Mouse (Mus musculus) CH12F3 (cell line): ENCODE results near the gene Gins1.

Source experiments
- in situ Hi-C: fragments of 300-500 bp; cut with MboI; formaldehyde crosslinking; loops from 2 replicates; pipeline ENCODE4 v1.14.3; 2020; ENCODE audit warnings: low sequenced_read_pairs

The Gins1 gene

DNA sequence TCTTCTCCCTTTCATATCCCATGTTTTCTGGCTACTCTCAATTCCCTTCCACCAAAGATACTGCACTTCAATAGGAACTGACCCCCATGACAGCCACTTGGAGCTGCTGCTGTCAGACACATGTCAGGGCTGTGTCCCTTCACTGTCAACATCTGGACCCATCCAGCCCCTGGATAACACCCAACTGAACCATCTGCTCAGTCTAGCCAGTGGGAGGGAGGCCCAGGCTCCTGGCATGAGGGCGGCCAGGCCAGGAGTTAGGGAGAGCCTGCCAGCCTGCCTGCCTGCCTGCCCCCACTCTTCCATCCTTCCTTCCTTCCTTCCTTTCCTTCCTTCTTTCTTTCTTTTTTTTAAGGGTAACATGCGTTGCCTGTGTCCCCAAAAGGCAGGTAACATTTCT, 46.0 kb downstream of the Gins1 start:
- in situ Hi-C loops: no loop called here

DNA sequence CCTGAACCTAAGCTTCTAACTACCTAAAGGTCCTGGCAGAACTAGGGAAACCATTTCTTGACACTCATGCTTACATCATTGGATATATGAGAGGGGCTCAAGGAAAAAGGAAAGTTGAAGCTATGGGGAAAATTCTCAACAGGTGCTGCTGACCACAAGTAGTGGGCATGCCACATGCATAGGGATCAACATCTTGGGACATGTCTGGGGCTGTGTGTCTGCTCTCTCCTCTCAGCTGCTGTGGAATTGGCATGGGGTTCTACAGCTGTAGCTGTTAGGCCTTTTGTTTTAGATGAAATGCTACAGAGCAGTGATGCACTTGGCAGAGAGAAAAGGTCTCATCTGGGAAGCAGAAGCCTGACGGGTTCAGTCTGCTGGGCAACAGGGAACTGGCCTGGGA, 50.7 kb downstream of the Gins1 start:
- in situ Hi-C loops: no loop called here

DNA sequence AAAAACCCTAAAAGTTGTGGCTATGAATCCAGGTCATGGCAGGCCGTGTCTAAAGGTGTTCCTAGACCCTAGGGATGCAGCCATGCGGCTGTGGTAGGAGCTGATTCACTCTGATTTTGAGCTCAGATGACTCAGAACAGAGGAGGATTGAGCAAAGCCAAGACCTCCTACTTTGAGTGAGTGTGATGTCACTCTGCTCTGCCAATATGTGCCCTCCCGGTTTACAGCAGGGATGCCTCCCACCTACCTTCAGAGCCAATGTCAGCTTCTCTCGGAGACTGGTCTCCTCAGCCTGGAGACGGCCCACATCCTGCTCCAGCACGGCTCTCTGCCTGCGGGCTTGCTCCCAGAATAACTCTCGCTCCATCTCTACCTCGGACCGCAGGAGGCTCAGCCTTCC, 54.3 kb downstream of the Gins1 start:
- in situ Hi-C loops: no loop called here

DNA sequence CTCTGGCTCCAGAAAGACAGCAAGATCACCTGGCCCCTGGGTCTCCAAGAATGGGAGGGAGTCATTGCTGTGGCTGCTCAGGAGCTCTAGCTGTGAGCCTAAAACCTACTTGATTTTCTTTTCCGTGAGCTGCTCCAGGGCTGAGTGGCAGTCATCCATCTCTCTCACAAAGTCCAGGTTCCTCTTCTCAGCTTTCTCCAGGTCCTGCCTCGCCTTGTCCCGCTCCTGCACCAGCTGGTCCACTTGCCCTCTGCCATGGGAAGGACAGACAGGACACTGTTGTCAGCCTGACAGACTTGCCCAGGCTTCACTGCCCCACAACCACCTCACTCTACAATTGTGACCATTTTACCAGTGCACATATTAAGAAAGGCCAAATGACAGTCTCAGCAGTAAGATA, 58.0 kb downstream of the Gins1 start:
- in situ Hi-C loops: no loop called here

DNA sequence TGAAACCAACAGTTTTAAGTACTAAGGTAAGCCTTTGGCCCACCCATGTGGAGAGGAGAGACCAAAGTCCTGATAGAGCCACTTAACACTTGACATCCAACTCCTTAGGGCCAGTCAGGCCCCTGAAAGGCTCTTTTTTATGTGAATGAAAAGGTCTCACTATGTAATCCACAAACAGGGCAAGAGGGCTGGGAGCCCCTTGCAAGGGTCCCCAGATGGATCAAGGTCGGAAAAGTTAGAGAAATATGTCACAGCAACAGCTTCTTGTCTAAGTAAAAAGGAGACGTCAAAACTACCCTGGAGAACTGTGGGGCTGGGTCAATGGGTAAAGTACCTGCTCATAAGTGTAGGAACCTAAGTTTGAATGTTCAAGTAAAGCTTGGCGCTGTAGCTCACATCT, 59.4 kb downstream of the Gins1 start:
- in situ Hi-C loops: no loop called here

DNA sequence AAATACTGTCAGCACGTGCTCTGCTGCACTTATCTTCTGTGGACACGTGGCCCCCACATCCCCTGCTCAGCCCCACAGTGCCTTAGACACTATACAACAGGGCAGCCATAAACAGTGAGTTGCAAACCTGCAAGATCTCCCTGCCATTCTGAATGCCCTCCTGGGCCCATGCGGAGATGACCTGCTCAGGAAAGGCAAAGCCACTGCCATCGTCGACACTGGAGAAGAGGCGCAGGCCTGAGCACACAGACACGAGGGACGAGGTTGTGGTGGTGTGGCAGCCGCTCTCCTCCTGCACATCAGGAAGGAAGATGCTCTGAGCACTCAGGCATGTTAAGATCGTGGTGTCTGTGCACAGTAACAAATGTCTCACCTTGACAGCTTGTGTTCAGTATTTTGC, 60.8 kb downstream of the Gins1 start:
- in situ Hi-C loops: no loop called here

DNA sequence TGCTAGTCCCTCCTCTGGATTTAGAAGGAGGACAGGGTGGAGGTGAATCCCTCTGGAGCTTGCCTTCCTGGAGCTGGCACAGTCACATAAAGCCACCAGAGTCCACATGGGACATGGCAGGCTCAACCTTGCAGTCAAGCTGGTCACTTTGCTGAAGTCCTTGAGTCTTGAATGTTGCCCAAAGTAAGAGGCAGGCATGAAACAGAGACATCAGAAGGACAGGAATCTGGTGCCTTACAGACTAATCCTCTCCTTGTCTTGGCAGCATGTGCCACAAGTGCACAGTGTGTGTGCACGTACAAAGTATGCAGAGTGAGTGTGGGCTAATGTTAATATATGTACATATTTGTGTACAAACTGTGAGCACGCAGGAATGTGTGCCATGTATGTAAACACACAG, 62.3 kb downstream of the Gins1 start:
- in situ Hi-C loops: no loop called here

DNA sequence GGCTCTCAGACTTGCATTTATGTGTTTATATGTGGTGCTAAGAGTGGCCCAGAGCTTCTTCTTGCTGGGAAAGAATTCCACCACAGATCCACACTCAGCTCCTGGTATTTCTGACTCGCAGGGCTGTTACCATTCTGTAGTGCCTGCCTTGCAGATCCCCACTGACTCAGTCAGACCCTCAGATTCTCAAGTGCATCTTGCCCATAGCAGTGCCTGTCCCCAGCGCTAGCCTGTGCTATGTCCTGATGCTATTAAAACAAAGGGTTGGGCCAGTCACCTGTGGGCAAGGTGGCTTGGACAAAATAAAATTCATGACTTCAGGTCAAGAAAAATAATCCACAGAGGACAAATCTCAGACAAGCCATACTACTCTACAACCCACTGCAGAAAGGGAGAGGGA, 64.0 kb downstream of the Gins1 start:
- in situ Hi-C loops: no loop called here

DNA sequence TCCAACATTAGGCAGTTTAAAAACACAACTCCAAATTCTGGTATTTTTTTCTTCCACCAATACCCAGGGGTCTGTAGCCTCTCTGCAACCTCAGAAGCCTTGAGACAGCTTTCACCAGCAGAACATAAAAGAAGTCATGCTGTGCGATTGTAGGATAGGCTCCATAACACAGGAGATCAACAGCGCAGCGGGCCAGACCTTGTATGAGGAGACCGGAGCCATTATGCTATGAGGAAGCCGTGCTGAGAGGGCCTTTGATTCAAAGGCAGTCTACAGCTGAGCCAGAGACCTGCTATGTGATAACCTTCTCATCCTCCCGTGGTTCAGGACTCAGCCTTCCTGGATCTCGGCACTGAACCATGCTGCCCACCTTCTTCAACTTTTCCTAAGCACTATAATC, 66.7 kb downstream of the Gins1 start:
- in situ Hi-C loops: no loop called here

DNA sequence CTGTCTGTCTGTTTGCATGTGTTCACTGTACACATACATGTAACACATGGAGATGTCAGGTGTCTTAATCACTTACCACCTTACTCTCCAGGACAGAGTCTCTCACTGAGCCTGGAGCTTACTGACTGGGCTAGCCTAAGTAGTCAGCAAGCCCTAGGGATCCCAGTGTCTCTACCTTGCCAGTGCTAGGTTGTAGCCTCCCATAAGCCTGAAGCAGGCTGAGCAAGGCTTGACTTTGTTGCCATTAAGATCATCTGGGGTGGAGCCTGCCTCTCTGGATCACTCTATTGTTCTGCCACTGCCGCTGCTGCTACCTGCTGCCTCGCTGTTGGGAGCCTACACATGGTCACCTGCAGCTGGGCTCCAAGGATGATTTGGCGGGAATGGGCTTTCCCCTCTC, 67.5 kb downstream of the Gins1 start:
- in situ Hi-C loops: no loop called here

DNA sequence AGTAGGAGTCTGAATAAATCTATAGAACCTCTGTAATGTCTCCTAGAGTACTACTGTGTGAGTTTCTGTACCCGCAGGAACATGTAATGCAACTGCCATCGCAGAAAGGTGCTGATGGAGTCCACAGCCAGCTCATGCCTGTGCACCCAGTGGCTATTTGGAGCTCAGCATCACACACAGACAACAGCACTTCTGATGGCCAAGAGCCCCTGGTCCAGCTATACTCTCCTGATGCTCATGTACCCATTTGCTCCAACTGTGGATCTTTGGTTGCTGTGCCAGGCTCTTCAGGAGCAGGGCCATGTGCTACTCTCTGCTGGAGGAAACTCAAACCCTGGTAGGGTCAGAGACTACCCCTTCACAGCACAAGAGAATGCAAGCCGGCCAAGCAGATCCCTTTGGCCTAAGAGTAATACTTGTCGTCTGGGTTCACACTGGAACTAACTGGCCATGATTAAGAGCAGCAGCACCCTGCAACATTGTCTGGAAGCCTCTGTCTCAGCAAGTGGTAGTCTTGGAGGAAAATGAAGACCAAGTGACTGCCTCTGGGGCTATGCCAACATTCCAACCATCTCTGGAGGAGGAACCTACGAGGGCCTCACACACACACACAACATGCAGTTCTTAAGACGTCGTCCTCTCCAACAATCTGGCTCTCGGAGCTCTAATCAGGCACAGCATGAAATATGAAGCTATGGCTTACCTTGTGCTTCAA, 68.4 kb downstream of the Gins1 start:
- in situ Hi-C loops: no loop called here

DNA sequence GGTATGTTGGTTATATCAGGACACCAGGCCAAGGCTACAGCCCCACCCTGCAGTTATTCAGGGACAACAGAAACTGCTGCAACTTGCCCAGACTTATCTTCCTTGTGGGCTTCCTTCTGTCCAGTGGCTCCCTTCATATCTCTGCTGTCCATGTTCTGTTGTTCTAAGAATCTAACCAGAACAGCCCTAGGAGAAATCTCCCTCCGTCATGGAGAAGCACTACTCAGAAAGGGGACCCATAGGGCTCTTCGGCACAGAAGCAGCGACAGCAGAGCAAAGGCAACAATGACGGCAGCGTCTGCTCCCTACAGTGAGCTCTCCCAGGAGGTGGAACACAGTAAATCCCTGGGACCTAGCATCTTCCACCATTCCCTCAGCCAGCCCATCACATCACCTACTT, 71.7 kb downstream of the Gins1 start:
- in situ Hi-C loops: no loop called here

DNA sequence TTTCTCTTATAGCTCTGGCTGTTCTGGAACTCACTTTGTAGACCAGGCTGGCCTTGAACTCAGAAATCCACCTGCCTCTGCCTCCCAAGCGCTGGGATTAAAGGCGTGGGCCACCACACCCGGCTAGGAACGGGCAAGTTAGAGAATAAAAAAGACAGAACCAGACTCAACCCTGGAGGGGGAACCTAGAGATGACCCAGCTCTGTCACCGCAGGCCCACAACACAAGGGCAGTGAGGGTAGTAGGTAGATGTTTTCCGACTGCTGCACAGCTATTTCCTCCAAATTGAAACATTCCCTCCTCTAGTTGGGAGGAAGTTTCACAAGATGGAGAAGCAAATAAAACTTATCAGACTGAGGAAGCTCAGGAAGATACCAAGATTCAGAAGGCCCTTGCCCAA, 72.5 kb downstream of the Gins1 start:
- in situ Hi-C loops: no loop called here

DNA sequence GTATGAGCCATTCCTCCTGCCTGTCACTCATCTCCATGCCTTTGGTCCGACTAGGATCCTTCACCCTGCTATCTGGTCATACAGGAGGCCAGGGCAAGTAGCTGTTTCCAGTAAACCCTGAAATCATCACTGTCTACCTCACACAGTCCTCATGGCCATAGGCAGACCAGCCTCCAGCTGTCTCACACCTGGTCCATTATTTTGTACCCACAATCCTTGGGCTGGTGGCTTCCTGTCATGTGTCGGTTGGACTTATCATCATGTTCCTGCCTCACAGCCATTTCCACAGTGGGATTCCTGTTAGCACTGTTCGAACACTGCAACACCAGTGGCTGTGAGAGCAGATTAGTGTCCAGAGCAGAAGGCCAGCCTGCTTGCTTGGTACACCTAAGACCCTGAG, 73.6 kb downstream of the Gins1 start:
- in situ Hi-C loops: no loop called here

DNA sequence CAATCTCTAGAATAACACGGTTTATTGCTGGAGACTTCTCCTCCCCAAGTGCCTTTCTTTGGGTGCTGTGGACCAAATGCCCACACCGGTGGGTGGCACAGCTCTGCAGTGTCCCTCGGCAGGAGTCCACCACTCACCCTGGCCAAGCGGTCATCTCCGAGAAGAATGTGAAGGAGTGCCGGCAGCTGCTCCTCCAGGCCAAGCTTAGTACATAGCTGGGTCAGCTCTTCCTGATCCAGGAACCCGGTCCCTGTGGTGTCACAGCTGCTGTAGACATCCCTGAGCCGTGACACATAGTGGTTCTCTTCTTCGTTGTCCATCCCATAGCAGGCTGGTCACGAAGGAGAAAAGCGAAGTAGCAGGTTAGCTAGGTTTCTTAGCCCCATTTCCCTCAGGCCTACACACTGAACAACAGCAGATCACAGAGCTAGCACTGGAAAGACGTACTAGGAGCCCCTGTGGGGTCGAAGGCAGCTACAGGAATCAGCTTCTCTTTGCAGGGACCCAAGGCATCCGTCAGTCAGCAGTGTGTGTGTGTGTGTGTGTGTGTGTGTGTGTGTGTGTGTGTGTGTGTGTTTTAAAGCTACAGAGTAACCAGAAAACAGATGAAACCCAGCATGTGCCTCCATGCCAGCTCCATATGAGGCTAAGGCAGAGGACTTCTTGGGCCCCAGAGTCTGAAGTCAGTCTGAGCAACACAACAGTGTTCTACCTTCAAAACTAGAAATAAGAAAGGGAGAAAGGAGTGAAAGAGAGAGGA, 74.8 kb downstream of the Gins1 start:
- in situ Hi-C loops: no loop called here
